Comparison of ENCODE assay signal across 10 mouse cellular contexts in genomic region chr8:84759126-84759525, GRCm38 (mm10). TPM values are rescaled to one million over a fixed set of nuclear protein-coding genes. Genes with fewer than 3 reads are reported as not detected.
DNase-seq lines count a peak whose midpoint lies in the region; ATAC-seq and TF ChIP-seq lines count a peak whose summit lies in the region.
"Had no signal": no experiment of that assay in that cellular context is flagged by ENCODE, and none has a peak within 500 bp of the region (broad histone marks: within the 10 kb centered on the region; RNA-seq: fewer than 3 reads in every experiment).

No protein-coding gene starts in this region.

- peaks cover 58% of the 10 kb centered on the region for H3K36me3 ChIP-seq in forebrain, embryonic 13.5 days (ENCODE audit: poor library complexity, severe bottlenecking)
- H3K36me3 ChIP-seq in forebrain, embryonic 10.5 days (replicated peaks), result no peaks in the 10 kb centered on the region
- no peaks in the 10 kb centered on the region for H3K36me3 ChIP-seq in liver, embryonic 14.5 days (replicated peaks; ENCODE audit: control insufficient read depth, insufficient read depth, low read depth)
- no peaks in the 10 kb centered on the region for H3K36me3 ChIP-seq in neural tube, embryonic 15.5 days
- no peaks in the 10 kb centered on the region for H3K36me3 ChIP-seq in midbrain, embryonic 13.5 days

- WGBS in forebrain, embryonic 13.5 days, result 63% methylated on average over 7 of the region's 7 CpGs
- WGBS in forebrain, embryonic 10.5 days, result 60% methylated on average over 7 of the region's 7 CpGs
- WGBS in liver, embryonic 14.5 days (ENCODE audit: insufficient replicate concordance), result 46% methylated on average over 7 of the region's 7 CpGs
- WGBS in neural tube, embryonic 15.5 days, result 63% methylated on average over 7 of the region's 7 CpGs
- 65% methylated on average over 7 of the region's 7 CpGs for WGBS in midbrain, embryonic 13.5 days

- H3K4me1 ChIP-seq in forebrain, embryonic 13.5 days, result peaks cover 46% of the 10 kb centered on the region
- H3K4me1 ChIP-seq in forebrain, embryonic 10.5 days, result peaks cover 29% of the 10 kb centered on the region
- 0 out of 4 replicates have a peak, but pooled peaks cover 0 to 2% of the 10 kb centered on the region in 2 experiments for H3K4me1 ChIP-seq in liver, embryonic 14.5 days (replicated peaks; ENCODE audit: control insufficient read depth in 2 of 2, insufficient read depth in 2 of 2, low read length in 1 of 2)
- peaks cover 36% of the 10 kb centered on the region for H3K4me1 ChIP-seq in neural tube, embryonic 15.5 days
- peaks cover 17% of the 10 kb centered on the region for H3K4me1 ChIP-seq in midbrain, embryonic 13.5 days (replicated peaks)

- no peak overlapping the region for H3K4me2 ChIP-seq in forebrain, embryonic 13.5 days
- no peak overlapping the region for H3K4me2 ChIP-seq in liver, embryonic 14.5 days (ENCODE audit: low read depth)
- H3K4me2 ChIP-seq in neural tube, embryonic 15.5 days, result no peak overlapping the region
- no peak overlapping the region for H3K4me2 ChIP-seq in midbrain, embryonic 13.5 days (replicated peaks)
- H3K4me2 ChIP-seq: heart, embryonic 15.5 days; limb, embryonic 15.5 days had no signal

- H3K27me3 ChIP-seq in forebrain, embryonic 13.5 days, result peaks cover 10% of the 10 kb centered on the region; the same call in 1 of the 2 replicates
- peaks cover 99% of the 10 kb centered on the region for H3K27me3 ChIP-seq in forebrain, embryonic 10.5 days (ENCODE audit: poor library complexity, severe bottlenecking)
- H3K27me3 ChIP-seq in liver, embryonic 14.5 days (ENCODE audit: control insufficient read depth, insufficient read depth, low read length), result peaks cover 6% of the 10 kb centered on the region
- peaks cover 25% of the 10 kb centered on the region for H3K27me3 ChIP-seq in neural tube, embryonic 15.5 days (replicated peaks)
- peaks cover 82% of the 10 kb centered on the region for H3K27me3 ChIP-seq in midbrain, embryonic 13.5 days
- H3K27me3 ChIP-seq: heart, embryonic 15.5 days; limb, embryonic 15.5 days had no signal

- H3K9me3 ChIP-seq in forebrain, embryonic 13.5 days (replicated peaks), result no peaks in the 10 kb centered on the region
- no peaks in the 10 kb centered on the region for H3K9me3 ChIP-seq in forebrain, embryonic 10.5 days
- no peaks in the 10 kb centered on the region for H3K9me3 ChIP-seq in liver, embryonic 14.5 days (ENCODE audit: control insufficient read depth, low read length)
- no peaks in the 10 kb centered on the region for H3K9me3 ChIP-seq in neural tube, embryonic 15.5 days (replicated peaks)
- no peaks in the 10 kb centered on the region for H3K9me3 ChIP-seq in midbrain, embryonic 13.5 days
- H3K9me3 ChIP-seq: heart, embryonic 15.5 days; limb, embryonic 15.5 days had no signal

- no peak for TF ChIP-seq EP300 in liver, embryonic 14.5 days (IDR thresholded peaks at IDR 0.05; ENCODE audit: low read depth)

- TF ChIP-seq CTCF in liver, embryonic 14.5 days (IDR thresholded peaks at IDR 0.05; ENCODE audit: low read depth), result peak; percentile 70

- H3K27ac ChIP-seq in forebrain, embryonic 13.5 days, result no peak overlapping the region; the same call in 1 of the 2 replicates
- H3K27ac ChIP-seq in forebrain, embryonic 10.5 days, result no peak overlapping the region
- H3K27ac ChIP-seq in liver, embryonic 14.5 days, result no peak overlapping the region
- H3K27ac ChIP-seq in neural tube, embryonic 15.5 days (replicated peaks), result no peak overlapping the region
- H3K27ac ChIP-seq in midbrain, embryonic 13.5 days, result no peak overlapping the region
- H3K27ac ChIP-seq: heart, embryonic 15.5 days had no signal

- DNase-seq in forebrain, embryonic 10.5 days (ENCODE audit: extremely low spot score, low spot score), result no peak
- peak; percentile 62 for DNase-seq in 416B (ENCODE audit: low read depth)
- peak; percentile 66 for DNase-seq in cerebellum, adult 9-11 months
- no peak for DNase-seq in liver, embryonic 14.5 days (ENCODE audit: low read depth in 3 of 3, low spot score in 3 of 3)
- DNase-seq in left cerebral cortex, postnatal 4 days, result no peak

- no peak for ATAC-seq in forebrain, embryonic 13.5 days
- ATAC-seq in liver, embryonic 14.5 days (ENCODE audit: insufficient read depth), result no peak
- ATAC-seq in neural tube, embryonic 15.5 days (ENCODE audit: low FRiP score), result no peak
- ATAC-seq in midbrain, embryonic 13.5 days, result no peak

- 0 out of 2 replicates have a peak overlapping the region, but pooled peaks have one; percentile 22 for H3K9ac ChIP-seq in forebrain, embryonic 13.5 days
- H3K9ac ChIP-seq in liver, embryonic 14.5 days (replicated peaks), result no peak overlapping the region
- H3K9ac ChIP-seq in neural tube, embryonic 15.5 days (replicated peaks), result no peak overlapping the region
- no peak overlapping the region for H3K9ac ChIP-seq in midbrain, embryonic 13.5 days (replicated peaks)
- H3K9ac ChIP-seq: heart, embryonic 15.5 days; limb, embryonic 15.5 days had no signal

- no peak overlapping the region for H3K4me3 ChIP-seq in forebrain, embryonic 13.5 days
- no peak overlapping the region for H3K4me3 ChIP-seq in forebrain, embryonic 10.5 days
- H3K4me3 ChIP-seq in liver, embryonic 14.5 days (ENCODE audit: insufficient read depth in 1 of 2, low read depth in 2 of 2, low read length in 2 of 2), result no peak overlapping the region
- no peak overlapping the region for H3K4me3 ChIP-seq in neural tube, embryonic 15.5 days (replicated peaks)
- no peak overlapping the region for H3K4me3 ChIP-seq in midbrain, embryonic 13.5 days (replicated peaks)
- H3K4me3 ChIP-seq: heart, embryonic 15.5 days; limb, embryonic 15.5 days had no signal

- intact Hi-C loops in left cerebral cortex, postnatal 4 days (cut with DNase I), result no loop called here

RNA-seq across cellular contexts. Expression of gene G430095P16Rik, which starts 36.3 kb away (rescaled TPM):
- 3.7 and 3.8 TPM in 2 replicates for polyA plus RNA-seq in forebrain, embryonic 13.5 days (2015; fragmentation: Nextera tagmentation; extraction: Ambion mirVana)
- 1.3 and 2.1 TPM in 2 replicates for polyA plus RNA-seq in forebrain, embryonic 10.5 days (2016; fragmentation: Nextera tagmentation; extraction: Ambion mirVana)
- 10.9 and 11.9 TPM in 2 replicates for polyA plus RNA-seq in liver, embryonic 14.5 days (2012; rRNA removed)
- 8.3 and 10.3 TPM in 2 replicates for polyA plus RNA-seq in liver, embryonic 14.5 days (2014; fragmentation: Nextera tagmentation; extraction: Ambion mirVana)
- 1.4 and 1.8 TPM in 2 replicates for polyA plus RNA-seq in neural tube, embryonic 15.5 days (2015; fragmentation: Nextera tagmentation; extraction: Ambion mirVana)
- total RNA-seq in left cerebral cortex, postnatal 4 days (2021), result not detected
- 1.3 and 1.9 TPM in 2 replicates for polyA plus RNA-seq in midbrain, embryonic 13.5 days (2015; fragmentation: Nextera tagmentation; extraction: Ambion mirVana)

RNA-seq across cellular contexts. Expression of gene Nfix, which starts 41.0 kb away (rescaled TPM):
- 127 and 145 TPM in 2 replicates for polyA plus RNA-seq in forebrain, embryonic 13.5 days (2015; fragmentation: Nextera tagmentation; extraction: Ambion mirVana)
- polyA plus RNA-seq in forebrain, embryonic 10.5 days (2016; fragmentation: Nextera tagmentation; extraction: Ambion mirVana), result 0.46 and 1.8 TPM in 2 replicates
- 1.2 and 1.4 TPM in 2 replicates for polyA plus RNA-seq in liver, embryonic 14.5 days (2012; rRNA removed)
- polyA plus RNA-seq in liver, embryonic 14.5 days (2014; fragmentation: Nextera tagmentation; extraction: Ambion mirVana), result 2.5 and 3.1 TPM in 2 replicates
- 60.3 and 70.5 TPM in 2 replicates for polyA plus RNA-seq in neural tube, embryonic 15.5 days (2015; fragmentation: Nextera tagmentation; extraction: Ambion mirVana)
- total RNA-seq in left cerebral cortex, postnatal 4 days (2021), result 100 to 1,000 TPM; 674 to 782 TPM
- 22.4 and 28.4 TPM in 2 replicates for polyA plus RNA-seq in midbrain, embryonic 13.5 days (2015; fragmentation: Nextera tagmentation; extraction: Ambion mirVana)

RNA-seq across cellular contexts. Expression of gene Lyl1, which starts 57.9 kb away (rescaled TPM):
- polyA plus RNA-seq in forebrain, embryonic 13.5 days (2015; fragmentation: Nextera tagmentation; extraction: Ambion mirVana), result 1.9 and 2.1 TPM in 2 replicates
- polyA plus RNA-seq in forebrain, embryonic 10.5 days (2016; fragmentation: Nextera tagmentation; extraction: Ambion mirVana), result 4.9 and 5.8 TPM in 2 replicates
- polyA plus RNA-seq in liver, embryonic 14.5 days (2012; rRNA removed), result 45.4 and 46.2 TPM in 2 replicates
- polyA plus RNA-seq in liver, embryonic 14.5 days (2014; fragmentation: Nextera tagmentation; extraction: Ambion mirVana), result 55.6 and 57.7 TPM in 2 replicates
- polyA plus RNA-seq in neural tube, embryonic 15.5 days (2015; fragmentation: Nextera tagmentation; extraction: Ambion mirVana), result 3.1 and 6.1 TPM in 2 replicates
- total RNA-seq in left cerebral cortex, postnatal 4 days (2021), result 1 to 10 TPM; 3.0 to 3.3 TPM
- 2.1 and 2.4 TPM in 2 replicates for polyA plus RNA-seq in midbrain, embryonic 13.5 days (2015; fragmentation: Nextera tagmentation; extraction: Ambion mirVana)

Comparison
In these comparisons a context has a peak if more than half of its experiments do, and no peak if none do; other contexts are left out.
1. DNase-seq: peak in 416B (single experiment) and cerebellum, adult 9-11 months (single experiment); none in forebrain, embryonic 10.5 days (single experiment), liver, embryonic 14.5 days (0 of 3) and left cerebral cortex, postnatal 4 days (single experiment).